Mouse (Mus musculus) forebrain, embryonic 14.5 days (tissue): Measurements from ENCODE around the gene Tmem51. TPM values are rescaled to one million over a fixed set of nuclear protein-coding genes. Genes with fewer than 3 reads are reported as not detected.
A peak's percentile ranks its signal among the peaks of the same experiment; 100 is the strongest.

Source experiments
- ATAC-seq: fragments of 200-750 bp; cut with Nextera tagmentation; 2 replicates; pipeline ENCODE4 v1.8.0; 2017; ENCODE audit warnings: mild to moderate bottlenecking, moderate library complexity
- DNase-seq: peaks from one replicate; pipeline ENCODE4 v3.0.0-alpha.2; 2015; ENCODE audit warnings: low spot score
- H3K27ac ChIP-seq: fragments of 300-500 bp; sonication (generic); 2 replicates; pipeline ENCODE4 v1.5.1; 2014; ENCODE audit warnings: low read depth, mild to moderate bottlenecking, control low read depth, low read length, moderate library complexity
- H3K27me3 ChIP-seq: fragments of 300-500 bp; sonication (generic); replicated peaks from 2 replicates; pipeline ENCODE4 v1.6.1; 2014; ENCODE audit warnings: low read length, control low read depth, mixed read lengths; ENCODE audit not compliant: control insufficient read depth, insufficient read depth
- H3K36me3 ChIP-seq: fragments of 300-500 bp; sonication (generic); 2 replicates; pipeline ENCODE4 v1.6.1; 2014; ENCODE audit warnings: low read length, control low read depth; ENCODE audit not compliant: control insufficient read depth, insufficient read depth
- H3K4me1 ChIP-seq: fragments of 300-500 bp; sonication (generic); 2 replicates; pipeline ENCODE4 v1.6.1; 2014; ENCODE audit warnings: antibody characterized with exemption, low read length, control low read depth; ENCODE audit not compliant: control insufficient read depth, insufficient read depth
- H3K4me2 ChIP-seq: fragments of 300-500 bp; sonication (generic); 2 replicates; pipeline ENCODE4 v1.6.1; 2014; ENCODE audit warnings: mild to moderate bottlenecking, control low read depth, low read length
- H3K4me3 ChIP-seq: fragments of 300-500 bp; sonication (generic); 2 replicates; pipeline ENCODE4 v1.5.1; 2014; ENCODE audit warnings: low read depth, low read length, control low read depth
- H3K9ac ChIP-seq: fragments of 300-500 bp; sonication (generic); 2 replicates; pipeline ENCODE4 v1.6.1; 2014; ENCODE audit warnings: mild to moderate bottlenecking, low read length, control low read depth, moderate library complexity
- H3K9me3 ChIP-seq: fragments of 300-500 bp; sonication (generic); replicated peaks from 2 replicates; pipeline ENCODE4 v1.6.1; 2016; ENCODE audit warnings: low read length, control low read depth, mixed read lengths; ENCODE audit not compliant: control insufficient read depth
- WGBS: fragments of 180-500 bp; shearing (Covaris S2); extraction: QIAGEN DNeasy Blood & Tissue Kit; methylation state at CpG from one replicate; pipeline ENCODE4 v1.1.7; 2014; 5-methylcytosine and 5-hydroxymethylcytosine counted together
- polyA plus RNA-seq: library from polyadenylated mRNA; unstranded; fragments of >200 nt; fragmentation: Nextera tagmentation; extraction: Ambion mirVana; gene quantifications from 2 replicates; pipeline ENCODE4 v1.2.1, GENCODE M21; 2014

Gene Tmem51
- polyA plus RNA-seq, 1 experiment from 2014 or later = 6.5 TPM

- H3K36me3 ChIP-seq = no peaks in the 10 kb centered on the region
- peaks cover 7% of the 10 kb centered on the region; the same call in 1 of the 2 replicates for H3K27me3 ChIP-seq
- H3K9me3 ChIP-seq = no peaks in the 10 kb centered on the region
- no peak overlapping the region for H3K27ac ChIP-seq
- no peak overlapping the region for H3K9ac ChIP-seq
- no peak overlapping the region for H3K4me3 ChIP-seq
- no peak overlapping the region for H3K4me2 ChIP-seq
- DNase-seq (no peak), ATAC-seq (no peak)
- H3K4me1 ChIP-seq = peaks cover 4% of the 10 kb centered on the region; the same call in 1 of the 2 replicates
- WGBS = 82% methylated on average over 6 of the region's 6 CpGs
These were observed 18.3 kb downstream of the Tmem51 start for GRCm38 (mm10) chr4:142065835-142066234.

DNA sequence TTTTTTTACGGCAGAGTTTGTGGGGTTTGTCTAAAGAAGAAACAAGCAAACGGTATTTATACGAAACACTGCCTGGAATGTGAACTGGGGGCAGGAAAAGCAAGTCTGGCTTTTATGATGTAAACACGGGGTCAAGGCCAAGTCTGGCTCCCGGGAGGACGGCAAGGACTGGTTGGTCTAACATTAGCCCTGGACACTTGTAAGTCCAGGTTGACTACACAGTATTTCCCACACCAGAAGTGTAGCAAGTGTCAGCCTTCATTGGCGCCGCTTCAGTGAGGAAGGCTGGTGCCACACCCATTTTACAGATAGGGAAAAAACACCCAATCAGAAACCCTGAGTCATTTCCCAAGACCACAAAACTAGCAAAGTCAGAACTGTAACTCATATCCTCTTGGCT, 18.8 kb downstream of the Tmem51 start:
- Histone ChIP-seq H3K9ac (no peak overlapping the region), H3K4me3 (no peak overlapping the region), H3K27me3 (peaks cover 3% of the 10 kb centered on the region; the same call in 1 of the 2 replicates), H3K27ac (no peak overlapping the region), H3K36me3 (no peaks in the 10 kb centered on the region), H3K4me2 (no peak overlapping the region), H3K9me3 (no peaks in the 10 kb centered on the region), H3K4me1 (peaks cover 4% of the 10 kb centered on the region; the same call in 1 of the 2 replicates)
- DNase-seq = no peak
- 85% methylated on average over 8 of the region's 8 CpGs for WGBS
- ATAC-seq = no peak

DNA sequence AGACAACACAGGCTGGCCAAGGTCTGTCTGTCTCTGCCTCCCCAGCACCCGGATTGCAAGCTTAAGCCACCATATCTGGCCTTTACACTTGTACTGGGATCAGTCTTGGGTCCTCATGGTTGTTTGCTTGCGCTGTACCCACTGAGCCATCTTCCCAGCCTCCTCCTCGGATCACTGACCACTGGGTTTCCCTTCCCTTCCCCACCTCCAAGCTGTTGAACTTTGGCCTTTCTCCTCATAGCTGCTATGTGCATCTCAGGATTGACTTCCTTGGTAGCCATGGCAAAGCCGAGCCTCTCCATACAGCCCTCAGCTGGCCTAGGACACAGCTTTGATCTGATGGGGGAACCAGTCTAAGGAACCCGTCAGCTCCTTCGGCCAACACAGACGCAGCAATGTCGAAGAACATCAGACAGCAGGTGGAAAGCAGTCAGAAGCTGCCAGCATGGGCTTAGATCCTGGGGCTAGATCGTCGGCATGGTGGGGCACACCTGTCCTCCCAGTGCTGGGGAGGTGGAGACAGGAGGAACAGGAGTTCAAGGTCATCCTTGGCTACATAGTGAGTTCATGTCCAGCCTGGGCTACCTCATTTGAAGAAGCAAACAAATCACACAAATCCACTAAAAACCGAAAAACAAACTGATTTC, 19.4 kb downstream of the Tmem51 start:
- no peak for ATAC-seq

DNA sequence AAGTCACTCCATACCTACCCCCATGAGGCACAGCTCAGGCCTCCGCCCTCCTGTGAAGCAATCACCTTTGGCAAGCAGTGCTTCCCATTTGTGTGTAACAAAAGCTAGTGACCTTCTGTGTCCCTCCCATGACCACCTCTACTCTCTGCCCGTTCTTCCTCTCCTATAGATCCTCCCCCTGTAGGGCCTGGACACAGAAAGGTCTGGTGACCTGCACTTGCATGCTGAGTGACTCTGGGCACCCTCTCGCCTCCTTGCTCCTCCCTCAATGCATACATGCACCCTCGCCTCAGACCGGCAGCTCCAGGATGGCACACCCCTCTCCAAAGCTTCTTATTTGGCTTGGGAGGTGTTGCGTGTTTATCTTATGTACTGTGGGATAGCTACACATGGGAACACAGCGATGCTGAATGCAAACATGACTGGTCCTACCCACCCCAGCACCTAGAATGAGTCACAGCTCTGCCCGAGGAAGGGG, 21.0 kb downstream of the Tmem51 start:
- Histone ChIP-seq H3K9ac (no peak overlapping the region), H3K9me3 (no peaks in the 10 kb centered on the region), H3K27ac (no peak overlapping the region), H3K27me3 (no peaks in the 10 kb centered on the region), H3K4me1 (no peaks in the 10 kb centered on the region), H3K36me3 (no peaks in the 10 kb centered on the region), H3K4me3 (no peak overlapping the region), H3K4me2 (no peak overlapping the region)
- ATAC-seq (no peak), DNase-seq (no peak)
- WGBS = 87% methylated on average over 8 of the region's 8 CpGs

More for the DNA sequence above, 19.4 kb downstream of the Tmem51 start:
- Histone ChIP-seq H3K9ac (no peak overlapping the region), H3K27me3 (no peaks in the 10 kb centered on the region), H3K9me3 (no peaks in the 10 kb centered on the region), H3K4me2 (no peak overlapping the region), H3K4me3 (no peak overlapping the region), H3K27ac (no peak overlapping the region), H3K36me3 (no peaks in the 10 kb centered on the region), H3K4me1 (peaks cover 4% of the 10 kb centered on the region; the same call in 1 of the 2 replicates)
- no peak for DNase-seq
- 89% methylated on average over 11 of the region's 11 CpGs for WGBS

- Histone ChIP-seq H3K9ac (no peak overlapping the region), H3K27ac (no peak overlapping the region), H3K9me3 (no peaks in the 10 kb centered on the region), H3K4me3 (no peak overlapping the region), H3K36me3 (no peaks in the 10 kb centered on the region), H3K27me3 (no peaks in the 10 kb centered on the region), H3K4me1 (no peaks in the 10 kb centered on the region), H3K4me2 (no peak overlapping the region)
- 81% methylated on average over 23 of the region's 23 CpGs for WGBS
- DNase-seq = no peak
- ATAC-seq = no peak
These were observed 22.4 kb downstream of the Tmem51 start for GRCm38 (mm10) chr4:142061485-142062240.

DNA sequence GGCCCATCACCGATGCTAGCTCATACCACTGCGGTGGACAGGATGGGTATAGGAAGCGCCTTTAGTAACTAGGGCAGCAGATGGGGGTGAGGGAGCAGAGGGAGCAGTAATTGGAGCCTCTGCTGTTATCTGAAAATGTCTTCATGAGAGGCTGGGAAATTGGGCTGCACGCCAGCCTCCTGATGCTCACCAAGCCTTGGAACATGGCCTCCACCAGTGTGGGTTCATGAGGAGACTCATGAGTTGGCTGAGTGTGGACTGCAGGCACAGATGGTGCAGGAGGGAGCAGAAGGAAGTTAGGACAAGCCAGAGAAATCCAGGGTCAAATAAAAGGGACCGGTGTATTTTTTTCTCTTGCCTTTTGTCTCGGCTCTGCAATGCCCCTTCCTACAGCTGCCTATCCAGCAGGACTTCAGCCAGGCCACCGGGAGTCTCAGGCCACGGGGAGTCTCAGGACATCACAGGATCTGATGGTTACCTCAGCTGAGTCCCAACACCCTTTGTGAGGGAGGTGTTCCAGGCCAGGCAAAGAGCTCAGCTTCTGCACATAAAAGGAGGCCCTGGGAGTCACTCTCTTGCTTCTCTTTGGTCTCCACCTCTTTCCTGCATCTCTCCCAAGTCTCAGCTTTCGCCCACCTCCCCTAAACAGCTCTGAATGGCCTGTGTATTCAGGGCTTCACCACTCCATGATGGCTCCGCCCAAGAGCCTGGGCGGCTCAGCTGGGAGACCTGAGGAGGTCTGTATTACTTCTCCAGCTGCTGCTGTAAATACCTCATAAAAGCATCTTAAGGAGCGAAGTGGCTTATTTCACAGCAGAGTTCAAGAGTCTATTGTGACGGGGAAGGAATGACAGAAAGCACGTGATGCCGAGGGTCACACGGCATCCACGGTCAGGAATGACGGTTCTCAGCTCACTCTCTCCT, 23.4 kb downstream of the Tmem51 start:
- WGBS = 58% methylated on average over 18 of the region's 18 CpGs
- Histone ChIP-seq H3K4me3 (no peak overlapping the region), H3K9me3 (no peaks in the 10 kb centered on the region), H3K4me1 (no peaks in the 10 kb centered on the region), H3K4me2 (no peak overlapping the region), H3K27ac (no peak overlapping the region), H3K9ac (no peak overlapping the region), H3K36me3 (no peaks in the 10 kb centered on the region), H3K27me3 (no peaks in the 10 kb centered on the region)
- no peak for ATAC-seq
- peak; percentile 56 for DNase-seq

DNA sequence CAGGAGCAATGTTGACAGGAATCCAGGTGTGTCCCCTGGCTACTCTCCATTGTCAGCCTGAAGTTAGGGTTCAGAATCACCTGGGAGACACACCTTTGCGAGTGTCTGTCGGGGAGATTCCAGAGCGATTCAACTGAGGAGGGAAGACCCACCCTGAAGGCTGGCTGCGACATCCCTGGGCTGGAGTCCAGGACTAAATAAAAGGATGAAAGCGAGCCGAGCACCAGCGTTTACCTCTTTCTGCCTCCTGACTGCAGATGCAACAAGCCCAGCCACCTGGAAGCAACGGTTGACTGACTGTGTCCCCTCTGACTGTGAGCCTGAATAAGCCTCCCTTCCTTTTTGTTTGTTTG, 24.3 kb downstream of the Tmem51 start:
- no peak for ATAC-seq
- no peaks in the 10 kb centered on the region for H3K27me3 ChIP-seq

DNA sequence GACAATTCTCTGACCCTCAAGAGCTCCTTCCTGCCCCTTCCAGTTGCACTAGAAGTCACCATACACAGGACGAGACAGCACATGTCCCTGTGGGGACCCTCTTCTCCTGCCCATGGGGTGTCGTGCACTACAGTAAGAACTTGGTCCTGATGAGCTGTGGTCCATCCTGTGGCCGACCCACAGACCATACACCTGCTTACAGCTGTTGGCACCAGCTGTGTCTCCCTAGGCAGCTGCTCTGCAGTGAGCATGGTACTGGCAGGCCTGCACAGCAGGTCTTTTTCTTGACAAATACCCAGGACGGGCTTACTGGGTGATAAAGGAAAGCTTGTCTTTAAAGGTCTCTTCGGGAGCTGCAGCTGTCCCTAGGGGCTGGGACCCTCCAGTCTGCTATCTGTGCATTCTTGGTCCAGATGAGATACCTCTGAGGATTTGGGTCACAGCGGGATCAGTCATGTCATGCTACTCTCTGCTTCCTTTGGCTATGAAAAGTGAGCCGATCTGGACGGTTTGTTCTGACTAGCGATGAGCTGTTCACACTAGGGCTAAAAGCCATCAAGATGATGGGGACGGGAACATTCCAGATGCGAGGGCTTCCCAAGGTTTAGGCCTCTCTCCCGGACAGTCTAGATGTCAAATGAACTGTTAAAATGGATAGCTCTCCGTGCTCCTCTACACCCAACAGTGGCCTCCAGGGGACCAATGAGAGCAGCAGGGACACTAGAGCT, 24.8 kb downstream of the Tmem51 start:
- no peaks in the 10 kb centered on the region for H3K36me3 ChIP-seq
- 83% methylated on average over 13 of the region's 13 CpGs for WGBS
- DNase-seq (no peak), ATAC-seq (no peak)
- H3K27me3 ChIP-seq = no peaks in the 10 kb centered on the region
- H3K4me3 ChIP-seq = no peak overlapping the region
- no peak overlapping the region for H3K4me2 ChIP-seq
- H3K9me3 ChIP-seq = no peaks in the 10 kb centered on the region
- no peak overlapping the region for H3K9ac ChIP-seq
- H3K27ac ChIP-seq = no peak overlapping the region
- no peaks in the 10 kb centered on the region for H3K4me1 ChIP-seq

More for the DNA sequence above, 24.3 kb downstream of the Tmem51 start:
- no peak for DNase-seq
- H3K4me1 ChIP-seq = no peaks in the 10 kb centered on the region
- H3K36me3 ChIP-seq = no peaks in the 10 kb centered on the region
- H3K9ac ChIP-seq = no peak overlapping the region
- no peak overlapping the region for H3K4me2 ChIP-seq
- H3K4me3 ChIP-seq = no peak overlapping the region
- H3K27ac ChIP-seq = no peak overlapping the region
- H3K9me3 ChIP-seq = no peaks in the 10 kb centered on the region
- 73% methylated on average over 8 of the region's 8 CpGs for WGBS
